Mouse (Mus musculus): ENCODE measurements around the gene Abcc2.

DNA sequence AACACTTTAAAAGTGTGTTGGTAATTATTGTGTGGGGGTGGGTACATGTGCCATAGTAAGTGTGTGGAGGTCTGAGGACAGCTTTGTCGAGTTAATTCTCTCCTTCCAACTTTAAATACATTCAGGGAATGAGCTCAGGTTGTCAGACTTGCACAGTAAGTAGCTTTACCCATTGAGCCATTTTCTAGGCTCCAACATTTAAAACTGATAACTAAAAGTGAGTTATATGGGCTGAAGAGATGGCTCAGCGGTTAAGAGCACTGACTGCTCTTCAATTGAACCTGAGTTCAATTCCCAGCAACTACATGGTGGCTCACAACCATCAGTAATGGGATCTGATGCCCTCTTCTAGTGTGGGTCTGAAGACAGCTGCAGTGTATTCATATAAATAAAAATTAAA is 27.8 kb upstream of the Abcc2 start:
- no peak for TF ChIP-seq CTCF (IDR thresholded peaks at IDR 0.05; ENCODE audit: control insufficient read depth, insufficient read depth, insufficient read length)
- TF ChIP-seq MYOD1 (IDR thresholded peaks at IDR 0.05; ENCODE audit: control insufficient read depth, insufficient read length, low read depth) = no peak
- no peak for TF ChIP-seq MAX (IDR thresholded peaks at IDR 0.05)
- TF ChIP-seq FOSL1 (IDR thresholded peaks at IDR 0.05; ENCODE audit: insufficient read depth, low read length, poor library complexity, severe bottlenecking) = no peak
- TF ChIP-seq CEBPB (IDR thresholded peaks at IDR 0.05; ENCODE audit: low read depth) = no peak
- no peak for TF ChIP-seq USF1 (IDR thresholded peaks at IDR 0.05; ENCODE audit: low read depth)
